Mouse (Mus musculus) lung, postnatal 0 days (tissue): ENCODE results near the gene Pappa.

Source experiments
- CTCF ChIP-seq: IDR thresholded peaks from 2 replicates; pipeline ENCODE4 v1.5.1; 2016; ENCODE audit warnings: antibody characterized with exemption, mild to moderate bottlenecking
- EP300 ChIP-seq: IDR thresholded peaks from 2 replicates; pipeline ENCODE4 v1.6.1; 2016; ENCODE audit warnings: antibody characterized with exemption, mild to moderate bottlenecking, control low read depth

- TF ChIP-seq CTCF (no peak), EP300 (no peak)
Measured at GRCm38 (mm10) chr4:65300431-65300830, 176.5 kb downstream of the Pappa start.
